Mouse (Mus musculus) right cerebral cortex, adult 18-20 months (tissue): Measurements from ENCODE around the gene Mkln1.
A peak's percentile ranks its signal among the peaks of the same experiment; 100 is the strongest.

Experiments
- DNase-seq: peaks from one replicate; pipeline ENCODE4 v3.0.0; 2022; ENCODE audit warnings: mixed read lengths

The Mkln1 gene

DNA sequence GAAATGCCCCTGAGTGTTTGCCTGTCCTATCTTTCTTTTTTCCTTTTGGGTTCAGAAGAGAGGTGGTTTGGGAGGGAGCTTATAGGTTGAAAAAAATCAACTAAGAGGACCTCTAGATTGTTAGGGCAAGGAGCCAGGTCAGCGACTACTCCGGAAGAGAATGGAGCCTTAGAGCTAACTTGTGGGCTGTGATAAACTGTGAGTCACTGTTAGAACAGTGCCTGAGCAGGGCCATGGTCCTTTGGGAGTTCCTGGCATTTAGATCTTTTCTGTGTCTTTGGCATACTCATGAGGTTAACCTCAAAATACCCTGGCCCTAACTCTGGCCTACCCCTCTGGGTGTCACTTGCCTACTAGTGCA lies 119.8 kb downstream of the Mkln1 start:
- no peak for DNase-seq

DNA sequence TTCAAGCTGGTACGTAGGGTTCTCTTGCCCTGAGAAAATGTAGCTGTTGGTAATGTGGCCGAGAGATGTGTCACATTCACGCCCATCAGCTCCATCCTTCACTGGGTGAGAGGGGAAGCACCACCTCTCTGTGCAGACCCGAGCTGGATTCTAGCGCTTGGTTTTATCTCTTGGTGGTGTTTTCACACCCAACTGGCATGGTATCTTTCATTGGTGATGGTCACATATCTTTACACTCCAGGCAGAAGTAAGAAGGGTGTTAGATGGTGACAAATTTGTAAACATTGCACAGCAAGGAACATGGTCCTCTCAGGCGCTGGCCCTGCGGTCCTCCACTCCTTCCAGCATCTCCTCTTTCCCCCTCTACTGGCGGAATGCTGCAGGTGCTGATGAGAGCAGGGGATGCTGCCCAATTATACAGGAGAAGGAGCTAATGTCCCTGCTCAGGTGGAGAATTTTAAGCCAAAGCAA lies 120.5 kb downstream of the Mkln1 start:
- DNase-seq: no peak

DNA sequence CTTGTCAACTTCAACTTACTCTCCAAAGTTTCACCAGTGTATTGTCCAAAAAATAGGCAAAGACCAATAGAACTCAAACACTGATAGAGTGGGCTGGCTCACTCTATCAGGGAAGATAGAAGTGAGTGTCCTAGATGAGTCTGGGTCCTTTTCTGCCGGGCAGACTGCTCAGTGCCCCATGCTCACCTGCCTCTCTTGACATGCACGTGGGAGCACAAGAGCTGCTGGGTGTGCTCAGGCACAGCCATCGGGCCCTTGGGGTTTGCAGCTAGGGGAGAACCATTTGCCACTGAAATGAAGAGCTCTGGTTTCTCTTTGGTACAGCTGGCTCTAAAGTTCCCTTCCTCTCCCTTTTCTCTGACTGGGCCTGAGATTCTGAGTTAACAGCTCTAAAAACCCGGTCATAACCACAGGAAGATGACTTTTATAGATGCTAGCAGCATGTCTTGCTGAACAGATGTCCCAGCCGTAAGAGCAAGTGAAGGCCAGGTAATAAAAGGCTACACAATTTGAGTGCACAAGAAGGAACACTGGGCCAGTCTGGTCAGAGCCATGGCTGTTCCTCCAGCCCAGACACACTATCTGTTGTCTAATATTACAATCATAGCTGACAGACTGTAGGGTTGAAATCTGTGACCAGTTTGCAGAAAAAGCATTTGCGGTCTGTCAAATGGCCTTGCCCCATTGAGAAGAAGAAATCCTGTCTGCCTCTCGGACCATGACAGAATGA lies 122.1 kb downstream of the Mkln1 start:
- no peak for DNase-seq

DNA sequence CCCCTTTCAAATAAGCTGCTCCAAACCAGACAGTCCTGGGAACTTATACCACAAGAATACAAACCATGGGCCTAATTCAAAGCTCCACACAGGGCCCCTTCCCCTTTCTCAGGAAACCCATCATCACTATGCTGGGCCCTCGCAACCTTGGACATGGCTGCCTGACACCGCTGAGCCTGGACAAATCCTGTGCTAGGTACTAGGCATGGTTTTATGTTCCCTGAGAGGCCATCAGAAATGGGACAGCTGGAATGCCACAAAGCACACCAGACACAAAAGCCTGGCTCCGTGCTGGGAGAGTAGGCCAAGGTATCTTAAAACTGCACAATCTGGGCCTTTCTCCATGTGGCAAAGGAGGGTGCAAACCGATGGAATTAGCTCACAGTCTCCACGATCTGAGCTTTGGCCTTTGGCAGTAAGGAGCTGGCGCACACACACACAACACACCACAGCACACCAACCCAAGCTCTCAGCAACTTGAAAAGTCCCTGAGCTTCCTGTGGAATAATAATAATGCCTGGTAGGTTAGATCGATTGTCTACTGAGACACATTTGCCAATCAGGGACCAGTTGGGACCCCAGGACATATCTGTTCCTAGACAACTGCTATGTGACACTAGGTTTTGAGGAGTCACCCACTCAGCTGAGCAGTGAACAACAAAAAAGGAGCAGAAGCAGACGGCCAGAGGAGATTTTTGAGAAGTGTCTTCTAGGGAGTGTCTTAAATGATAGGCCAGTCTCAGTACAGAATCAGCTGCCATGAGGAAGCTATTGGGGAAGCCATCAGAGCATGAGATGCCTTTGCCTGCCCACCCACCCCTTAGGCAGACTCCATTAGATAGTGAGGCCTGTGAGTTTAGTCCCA lies 123.2 kb downstream of the Mkln1 start:
- DNase-seq: no peak

DNA sequence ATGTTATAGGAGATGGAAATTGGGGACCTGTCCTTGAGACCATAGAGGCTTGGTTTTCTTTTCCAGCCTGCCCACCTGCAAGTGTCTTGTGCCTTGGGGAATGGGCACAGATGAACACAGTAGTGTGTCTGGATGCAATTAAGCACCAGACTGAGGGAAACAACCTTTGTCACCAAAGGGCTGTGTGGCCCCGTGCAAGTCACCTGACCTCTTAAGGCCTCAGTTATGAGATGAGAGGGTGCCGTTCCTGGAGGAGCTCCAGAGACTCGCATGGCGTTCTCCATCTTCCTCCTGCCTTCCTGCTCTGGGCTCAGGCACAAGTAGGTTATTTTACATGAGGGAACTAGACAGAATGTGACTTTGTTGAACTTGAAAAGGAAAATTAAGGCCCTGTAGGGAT lies 123.9 kb downstream of the Mkln1 start:
- DNase-seq: no peak

DNA sequence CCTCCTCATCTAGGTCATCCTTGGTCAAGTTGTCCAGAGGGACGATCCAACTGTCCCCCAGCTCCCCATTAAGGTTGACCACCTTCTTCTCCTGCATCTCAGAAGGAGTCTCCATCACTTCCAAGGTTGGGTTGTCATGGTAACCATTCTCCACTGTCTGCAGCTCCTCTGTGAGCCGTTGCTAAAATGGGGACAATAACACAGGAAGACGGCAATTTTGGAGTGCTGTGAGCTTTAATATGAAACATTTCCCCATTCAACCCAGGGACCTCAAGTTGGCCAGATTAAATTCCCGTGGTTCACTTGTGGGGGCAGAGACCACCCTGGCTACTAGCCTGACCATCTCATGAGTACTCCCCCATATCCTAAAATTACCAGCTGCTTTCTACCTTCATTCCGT lies 124.5 kb downstream of the Mkln1 start:
- peak; percentile 61 for DNase-seq

DNA sequence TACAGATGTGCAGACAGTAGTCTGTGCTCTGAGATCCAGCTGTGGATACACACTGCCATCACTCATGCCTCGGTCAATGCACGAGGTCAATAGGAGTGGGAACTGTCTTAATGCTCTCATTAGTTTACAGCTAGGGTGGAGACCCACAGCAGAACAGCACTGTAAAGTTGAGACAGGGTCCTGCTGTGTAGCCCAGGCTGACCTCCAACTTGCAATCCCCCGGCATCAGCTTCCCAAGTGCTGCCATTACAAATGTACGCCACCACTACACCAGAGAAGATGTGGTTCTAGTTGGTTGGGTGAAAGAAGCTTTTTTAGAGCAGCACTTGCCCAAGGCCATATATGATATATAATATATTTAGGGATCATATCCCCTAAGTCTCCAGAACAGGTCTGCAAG lies 125.1 kb downstream of the Mkln1 start:
- no peak for DNase-seq

DNA sequence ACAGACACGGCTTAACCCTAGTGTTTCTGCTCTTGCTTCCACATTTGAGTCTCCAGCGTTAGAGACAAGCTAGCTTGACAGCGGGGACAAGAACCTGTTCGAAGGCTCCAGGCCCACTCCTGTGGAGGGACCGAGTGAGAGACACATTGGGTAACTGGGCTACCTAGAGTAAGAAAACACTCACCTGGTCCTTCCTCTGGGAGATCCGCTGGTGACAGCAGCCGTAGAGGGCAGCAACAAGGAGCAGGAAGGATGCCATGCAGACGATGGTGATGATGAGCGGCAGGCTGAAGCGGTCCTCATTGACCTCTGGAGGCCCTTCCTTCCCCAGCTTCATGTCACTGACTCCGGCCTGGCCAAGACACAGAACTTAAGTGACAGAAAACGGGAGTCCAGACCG lies 125.6 kb downstream of the Mkln1 start:
- DNase-seq: no peak

DNA sequence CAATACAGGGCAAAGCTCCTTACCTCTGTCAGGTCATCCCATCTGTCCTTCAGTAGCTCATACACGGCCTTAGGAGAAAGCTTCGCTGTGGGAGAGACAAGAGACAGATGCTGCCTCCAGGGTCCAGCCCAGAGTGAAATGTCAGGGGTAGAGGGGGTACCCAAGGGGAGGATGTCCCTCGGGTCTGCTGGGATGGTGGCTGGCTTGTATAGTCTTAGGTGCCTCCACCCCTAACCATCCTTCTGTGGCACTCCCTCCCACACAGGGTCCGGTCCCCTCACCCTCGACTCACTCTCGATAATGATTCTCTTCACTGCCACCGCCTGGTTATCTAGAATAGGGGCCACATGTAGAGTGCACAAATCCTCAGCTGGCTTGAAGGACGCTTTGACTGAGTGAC lies 126.1 kb downstream of the Mkln1 start:
- no peak for DNase-seq

DNA sequence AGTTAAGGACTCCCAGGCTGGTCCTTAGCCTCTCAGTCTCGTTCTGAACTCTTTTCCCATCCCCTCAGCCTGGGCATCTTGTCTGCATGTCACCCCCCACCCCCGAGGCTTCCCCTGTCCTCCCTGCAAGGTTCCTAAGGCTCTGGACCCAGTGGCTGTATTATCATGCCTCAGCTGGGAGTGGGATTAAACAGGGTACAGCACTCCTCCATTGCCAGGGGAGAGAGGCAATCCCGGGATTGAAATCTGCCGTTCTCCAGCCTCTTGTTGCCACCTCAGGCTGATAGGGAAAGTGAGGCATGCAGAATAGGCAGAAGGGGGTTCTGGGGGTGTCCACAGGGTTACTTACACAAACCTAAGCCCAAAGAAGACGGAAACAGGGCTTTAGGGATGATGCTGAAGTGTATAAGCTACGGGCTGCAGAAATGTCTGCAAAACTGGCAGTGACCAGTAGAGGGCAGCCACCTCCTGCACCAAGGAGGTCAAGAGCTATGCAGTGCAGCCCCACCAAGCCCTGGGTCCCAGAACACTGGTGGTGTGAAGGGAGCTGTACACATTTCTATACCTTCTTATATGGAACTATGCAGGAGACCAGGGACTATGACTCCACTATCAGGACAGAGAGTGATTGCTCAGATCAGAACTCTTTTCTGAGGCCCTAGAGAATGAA lies 126.8 kb downstream of the Mkln1 start:
- peak; percentile 50 for DNase-seq

DNA sequence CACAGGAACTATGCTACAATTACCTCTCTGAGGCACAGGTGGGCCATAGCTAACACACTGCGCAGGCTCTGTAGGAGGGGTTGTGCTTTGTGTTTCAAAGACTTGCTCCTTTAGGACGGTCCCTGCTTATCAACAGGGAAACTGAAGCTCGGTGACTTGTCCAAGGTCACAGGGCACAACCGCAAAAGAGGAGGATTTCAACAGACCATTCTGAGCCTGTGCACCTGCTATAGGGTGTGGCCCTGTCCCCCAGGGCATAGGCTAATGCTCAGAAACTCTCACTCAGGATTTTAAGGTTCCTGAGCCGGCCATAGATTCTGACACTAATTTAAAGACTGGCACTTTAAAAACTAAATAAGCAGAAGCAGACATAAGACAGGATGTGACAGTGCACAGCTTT lies 128.4 kb downstream of the Mkln1 start:
- DNase-seq: no peak

DNA sequence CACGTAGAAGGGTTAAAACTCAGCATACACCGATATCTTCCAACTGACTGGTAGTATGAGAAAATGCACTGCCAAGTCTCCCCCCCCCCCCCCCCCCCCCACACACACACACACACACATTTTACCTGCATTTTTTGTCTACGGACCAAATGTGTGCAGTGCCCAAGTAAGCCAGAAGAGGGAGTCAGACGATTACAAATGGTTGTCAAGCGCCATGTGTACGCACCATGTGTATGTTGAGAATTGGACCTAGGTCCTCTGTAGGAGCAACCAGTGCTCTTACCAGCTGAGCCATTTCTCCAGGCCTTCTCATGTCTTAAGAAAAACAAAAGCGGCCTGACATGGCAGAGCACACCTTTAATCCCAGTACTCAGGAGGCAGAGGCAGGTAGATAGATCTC lies 129.4 kb downstream of the Mkln1 start:
- DNase-seq: peak; percentile 51

DNA sequence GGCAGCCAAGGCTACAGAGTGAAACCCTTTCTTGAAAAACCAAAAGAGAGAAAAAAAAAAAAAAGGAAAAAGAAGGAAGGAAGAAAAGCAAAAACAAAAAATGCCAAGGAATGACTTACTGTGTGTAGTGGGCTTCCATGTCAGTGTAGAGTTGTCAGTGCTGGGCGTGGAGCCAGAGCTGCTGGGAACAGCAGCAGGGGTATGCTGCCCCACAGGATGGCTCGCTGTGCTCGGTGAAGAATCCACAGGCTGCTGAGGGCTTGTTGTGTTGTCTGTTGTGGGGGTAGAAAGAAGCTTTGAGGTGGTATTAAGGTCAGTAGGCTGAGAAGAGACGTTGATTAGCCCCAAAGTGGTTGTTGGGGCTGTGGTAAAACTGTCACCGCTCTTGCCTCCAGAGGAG lies 129.8 kb downstream of the Mkln1 start:
- no peak for DNase-seq

DNA sequence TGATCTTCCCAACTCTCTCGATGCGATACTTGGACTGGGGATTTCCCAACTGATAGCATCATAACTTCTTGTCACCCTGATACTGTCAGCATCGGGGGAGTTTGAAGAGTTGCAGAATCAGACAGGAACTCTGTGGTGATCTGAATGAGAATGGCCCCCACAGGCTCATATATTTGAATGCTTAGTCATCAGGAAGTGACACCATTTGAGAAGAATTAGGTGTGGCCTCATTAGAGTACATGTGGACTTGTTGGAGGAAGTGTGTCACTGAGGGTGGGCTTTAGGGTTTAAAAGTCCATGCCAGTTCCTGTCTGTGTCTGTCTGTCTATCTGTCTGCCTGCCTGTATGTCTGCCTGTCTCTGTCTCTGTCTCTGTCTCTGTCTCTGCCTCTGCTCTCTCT lies 133.3 kb downstream of the Mkln1 start:
- DNase-seq: no peak

DNA sequence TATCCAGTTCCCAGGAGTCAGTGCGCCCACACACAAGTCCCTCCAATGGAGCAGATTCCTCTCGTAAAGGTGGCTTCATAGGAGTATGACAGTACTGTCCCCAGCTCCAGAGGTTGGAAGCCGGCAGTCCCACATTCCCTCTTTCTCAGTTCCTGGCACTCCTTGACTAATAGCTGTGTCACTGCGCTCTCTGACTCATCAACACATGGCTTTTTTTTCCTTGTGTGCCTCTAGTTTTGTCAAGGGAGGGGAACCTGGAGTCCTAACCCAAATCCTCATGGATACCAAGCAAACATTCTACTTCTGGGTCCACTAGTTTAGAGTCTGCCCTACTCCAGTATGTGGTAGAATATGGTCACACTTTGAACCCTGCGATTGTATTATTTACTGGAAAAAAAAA lies 136.2 kb downstream of the Mkln1 start:
- no peak for DNase-seq

DNA sequence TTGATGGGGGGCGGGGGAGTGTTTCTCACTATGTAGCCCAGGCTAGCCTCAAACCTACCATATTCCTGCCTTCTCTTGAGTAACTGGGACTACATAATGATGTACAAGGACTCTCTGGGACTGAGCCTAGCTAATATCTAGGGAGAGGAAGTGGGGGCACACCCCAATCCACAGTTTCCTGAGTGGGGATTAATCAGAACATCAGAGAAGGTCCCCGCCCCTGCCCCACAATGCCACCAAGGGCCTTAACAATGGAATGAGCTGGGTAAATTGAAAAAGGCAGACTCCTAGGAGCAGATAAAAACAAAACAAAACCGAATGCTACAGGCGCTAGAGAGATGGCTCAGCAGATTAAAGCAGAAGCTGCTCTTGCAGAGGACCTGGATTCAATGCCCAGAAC lies 138.7 kb downstream of the Mkln1 start:
- DNase-seq: no peak

DNA sequence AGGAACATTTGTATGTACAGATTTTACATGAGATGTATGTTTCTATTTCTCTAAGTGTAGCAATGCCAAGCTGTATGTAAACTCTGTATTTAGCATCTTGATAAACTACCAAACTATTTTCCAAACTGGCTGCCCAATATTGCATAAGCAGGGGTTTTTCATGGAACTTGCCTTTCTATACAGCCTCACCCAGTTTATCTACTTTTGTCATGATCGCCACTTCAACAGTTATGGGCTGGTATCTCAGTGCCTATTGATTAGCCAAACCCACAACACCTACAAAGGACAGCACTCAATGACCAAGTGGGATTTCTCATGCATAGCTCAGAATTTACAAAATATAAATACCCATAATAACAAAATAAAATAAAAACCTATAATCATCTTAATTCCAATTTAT lies 139.6 kb downstream of the Mkln1 start:
- no peak for DNase-seq

DNA sequence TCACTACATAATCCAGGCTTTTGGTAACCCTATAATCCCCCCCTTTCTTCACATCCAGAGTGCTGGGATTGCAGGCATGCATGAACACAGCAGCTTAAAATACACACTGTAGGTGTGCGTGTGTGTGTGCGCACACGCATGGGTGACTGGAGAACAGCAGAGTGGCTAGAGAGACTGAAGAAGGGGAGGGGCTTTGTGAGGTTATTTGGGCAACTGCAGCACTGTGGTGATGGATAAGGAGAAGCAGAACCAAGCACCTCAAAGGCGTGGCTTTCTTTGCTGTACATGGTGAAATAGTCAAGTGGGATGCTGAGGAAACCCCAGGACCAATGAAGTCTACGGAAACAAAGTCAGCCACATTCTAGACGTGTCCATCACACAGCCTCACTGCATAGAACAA lies 141.5 kb downstream of the Mkln1 start:
- no peak for DNase-seq

DNA sequence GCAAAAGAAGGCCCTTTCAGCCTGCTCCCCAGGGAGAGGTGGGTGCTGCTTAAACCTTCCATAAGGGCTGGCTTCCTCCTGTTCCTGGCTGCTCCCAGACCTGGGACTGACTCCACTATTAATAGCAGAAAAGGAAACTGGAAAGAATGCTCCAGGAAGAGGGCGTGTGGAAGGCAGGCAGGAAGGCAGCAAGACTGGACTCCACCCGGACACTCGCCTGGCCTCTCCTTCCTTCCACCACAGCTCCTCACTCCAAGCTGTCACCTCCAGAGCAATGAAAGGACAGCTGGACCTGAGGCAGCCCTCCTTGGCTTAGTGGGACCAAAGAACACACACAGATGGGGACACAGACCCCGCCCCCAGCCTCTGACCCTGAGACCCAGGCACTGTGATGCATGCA lies 145.8 kb downstream of the Mkln1 start:
- DNase-seq: no peak

DNA sequence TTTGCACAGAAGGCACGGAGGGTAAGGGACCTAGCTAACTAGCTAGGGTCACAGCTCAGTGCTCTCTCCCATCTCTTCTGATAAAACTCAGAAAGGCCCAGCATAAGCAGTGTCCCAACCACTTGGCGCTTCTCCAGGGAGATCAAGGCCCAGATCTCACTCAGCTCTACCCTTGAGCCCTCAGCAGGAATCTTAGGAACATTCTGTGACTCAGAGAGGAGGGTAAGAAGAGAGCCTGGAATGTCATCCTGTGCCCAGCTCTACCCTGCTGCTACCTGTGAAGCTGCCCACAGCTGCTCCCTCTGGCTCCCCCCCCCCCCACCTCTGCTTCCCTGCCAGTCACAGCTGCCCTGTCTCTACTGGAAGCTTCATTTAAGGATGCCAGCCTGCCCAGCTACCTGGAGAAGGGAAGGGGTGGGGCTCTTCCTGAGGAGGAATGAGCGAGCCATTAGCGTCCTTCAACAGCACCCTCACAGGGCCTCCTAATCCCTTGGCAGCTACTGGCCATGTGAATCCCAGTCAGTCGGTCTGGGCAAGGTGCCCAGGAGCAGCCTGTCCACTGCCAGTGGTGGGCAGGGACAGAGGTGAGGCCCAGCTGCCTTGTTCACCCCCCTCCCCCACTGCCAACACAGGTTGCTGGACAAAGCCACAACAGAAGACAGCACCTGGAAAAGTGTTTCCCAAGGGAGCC lies 151.0 kb downstream of the Mkln1 start:
- DNase-seq: no peak

DNA sequence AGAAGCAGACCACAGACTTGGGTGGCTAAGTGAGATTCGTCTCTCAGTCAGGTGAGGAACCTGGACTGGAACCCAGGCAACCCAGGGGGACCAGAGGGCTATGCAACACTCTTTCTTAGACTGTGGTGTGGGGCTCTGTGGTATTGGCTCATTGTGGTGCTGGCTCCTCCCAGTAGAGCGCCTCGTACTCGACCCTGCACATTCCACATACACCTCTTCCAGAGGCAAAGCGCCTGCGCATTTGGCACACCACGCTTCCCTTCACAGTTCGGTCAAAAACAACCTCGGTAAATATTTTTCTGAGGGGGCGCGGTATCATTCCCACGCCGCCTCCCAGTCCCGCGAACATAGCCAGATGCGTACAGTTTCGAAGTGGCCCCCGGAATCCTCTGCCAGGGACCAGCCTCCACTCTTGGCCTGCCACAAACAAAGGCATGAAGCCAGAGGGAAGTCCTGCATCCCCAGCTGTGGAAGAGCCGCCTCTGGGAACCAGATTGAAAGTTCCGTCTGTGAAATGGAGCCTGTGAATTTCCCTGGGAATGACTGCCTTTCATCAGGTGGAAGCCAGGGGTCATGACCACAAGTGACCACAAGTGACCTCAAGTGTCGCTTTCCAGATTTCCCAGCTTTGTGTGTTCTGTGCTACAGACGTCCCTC lies 152.5 kb downstream of the Mkln1 start:
- no peak for DNase-seq

DNA sequence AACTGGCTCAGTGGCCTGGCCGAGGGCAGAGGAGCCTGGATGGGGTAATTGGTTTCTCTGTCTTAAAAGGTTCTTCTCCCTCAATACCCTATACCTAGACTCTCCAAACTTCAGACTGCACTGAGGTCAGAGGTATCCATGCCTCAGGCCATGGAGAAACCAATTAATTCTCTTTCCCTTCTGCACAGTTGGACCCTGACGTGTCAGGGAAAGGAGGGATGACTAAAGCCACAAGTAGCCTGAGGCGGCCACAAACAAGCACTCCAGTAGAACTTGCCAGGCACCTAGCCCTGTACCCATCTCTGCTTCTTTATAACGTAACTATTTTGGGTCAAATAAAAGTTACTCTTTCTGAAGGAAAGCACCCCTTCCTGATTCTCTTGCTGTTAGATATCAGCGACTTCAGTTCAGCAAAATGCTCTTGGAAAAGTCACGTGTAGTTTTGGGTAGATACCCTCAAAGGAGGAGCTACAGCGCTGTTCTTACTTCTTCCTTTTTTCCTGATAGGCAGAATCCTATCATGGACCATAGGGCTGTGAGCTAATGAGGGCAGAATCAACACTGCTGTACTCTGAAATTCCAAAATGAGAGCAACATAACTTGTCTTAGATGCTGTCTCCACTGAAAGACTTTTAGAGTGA lies 158.0 kb downstream of the Mkln1 start:
- DNase-seq: no peak
